Mouse (Mus musculus): ENCODE results near the gene Kera. TPM values are rescaled to one million over a fixed set of nuclear protein-coding genes. Genes with fewer than 3 reads are reported as not detected.
A peak's percentile ranks its signal among the peaks of the same experiment; 100 is the strongest.

Gene Kera
- 2.6 TPM in 1 of 2 replicates, not detected in the other for polyA plus RNA-seq (2015; fragmentation: Nextera tagmentation; extraction: Ambion mirVana)

DNA sequence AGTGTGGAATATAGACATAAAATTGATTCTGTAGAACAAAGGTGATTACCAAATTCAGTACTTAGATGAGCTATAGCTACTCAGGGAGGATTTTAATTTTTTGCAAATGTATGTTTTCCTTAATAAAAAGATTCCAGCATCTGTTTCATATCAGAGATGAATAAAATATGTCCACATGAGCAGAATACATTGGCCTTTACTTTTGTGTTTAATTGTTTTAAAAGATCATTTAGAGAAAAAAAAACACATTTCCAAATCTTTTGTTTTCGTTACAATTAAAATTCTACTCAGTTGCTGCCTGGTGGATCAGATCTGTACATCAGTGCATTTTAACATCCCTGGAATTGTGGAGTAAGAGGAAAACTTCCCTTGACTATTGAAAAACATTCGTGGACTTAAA lies at the start of gene Kera:
Gene Kera (plus strand): TSS at position 301 of the 400 bp plus-strand sequence.
- H3K4me1 ChIP-seq (ENCODE audit: control insufficient read depth, insufficient read depth, low read depth, low read length) = no peaks in the 10 kb centered on the region
- H3K27me3 ChIP-seq (replicated peaks; ENCODE audit: control insufficient read depth, insufficient read depth, low read length) = no peaks in the 10 kb centered on the region
- ATAC-seq = no peak
- no peak within 1 kb of the TSS for H3K27ac ChIP-seq (ENCODE audit: low read depth, low read length)
- H3K4me2 ChIP-seq (ENCODE audit: low read length) = no peak within 1 kb of the TSS
- H3K9ac ChIP-seq (ENCODE audit: low read depth, low read length) = no peak within 1 kb of the TSS
- H3K4me3 ChIP-seq (ENCODE audit: low read length) = no peak within 1 kb of the TSS
- no peaks in the 10 kb centered on the region for H3K9me3 ChIP-seq (ENCODE audit: control insufficient read depth, low read length)
- no peaks in the 10 kb centered on the region for H3K36me3 ChIP-seq (ENCODE audit: control insufficient read depth, insufficient read depth, low read length)
- 79% methylated on average over 2 of the region's 2 CpGs for WGBS

DNA sequence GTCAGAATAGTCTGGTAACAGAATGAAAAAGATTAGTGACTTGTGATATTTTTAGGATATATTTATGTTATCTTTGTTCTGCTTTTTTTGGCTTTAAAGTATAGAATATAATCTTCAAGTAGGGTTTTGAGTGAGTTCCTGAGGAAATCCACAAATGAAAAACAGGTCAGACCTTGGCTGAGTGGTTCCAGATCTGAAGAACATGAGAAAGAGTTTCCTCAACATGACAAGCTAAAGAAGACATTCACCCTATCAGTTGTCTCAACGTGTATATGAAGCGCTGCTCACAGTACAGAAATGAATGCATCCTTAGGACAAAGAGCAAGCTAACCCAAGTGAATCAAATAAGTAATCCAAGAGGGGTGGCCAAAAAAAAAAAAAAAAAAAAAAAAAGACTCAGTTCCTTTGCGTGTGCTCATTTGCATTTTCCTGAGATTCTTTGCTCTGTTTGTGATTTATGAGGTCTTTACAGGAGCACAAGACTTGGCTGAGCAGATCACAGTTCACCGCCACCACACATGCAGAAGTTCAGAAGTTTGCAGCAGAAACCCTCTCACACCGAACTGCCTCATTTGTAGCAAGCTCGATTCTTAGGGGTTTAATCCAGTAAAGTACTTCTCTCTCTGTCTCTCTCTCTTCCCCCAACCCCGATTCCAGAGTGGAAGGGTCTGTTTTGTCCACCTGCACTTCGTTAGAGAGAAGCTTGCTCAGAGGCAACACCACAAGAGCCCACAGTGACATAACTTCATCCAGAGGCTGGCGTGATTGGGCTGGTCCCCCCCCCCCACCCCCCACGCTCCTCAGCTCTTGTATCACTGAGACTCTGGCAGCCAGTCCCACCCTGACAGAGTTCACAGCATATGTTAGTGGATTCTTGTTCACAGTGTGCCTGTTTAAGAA lies 41.5 kb upstream of the Kera start, which contains the start of gene Lum:
Gene Lum (plus strand): TSS at position 172 of the 900 bp plus-strand sequence.
- H3K4me1 ChIP-seq (ENCODE audit: control insufficient read depth, insufficient read depth, low read depth, low read length) = no peaks in the 10 kb centered on the region
- no peak within 1 kb of the TSS for H3K27ac ChIP-seq (ENCODE audit: low read depth, low read length)
- ATAC-seq = 0 out of 2 replicates have a peak, but pooled peaks have one; percentile 42

DNA sequence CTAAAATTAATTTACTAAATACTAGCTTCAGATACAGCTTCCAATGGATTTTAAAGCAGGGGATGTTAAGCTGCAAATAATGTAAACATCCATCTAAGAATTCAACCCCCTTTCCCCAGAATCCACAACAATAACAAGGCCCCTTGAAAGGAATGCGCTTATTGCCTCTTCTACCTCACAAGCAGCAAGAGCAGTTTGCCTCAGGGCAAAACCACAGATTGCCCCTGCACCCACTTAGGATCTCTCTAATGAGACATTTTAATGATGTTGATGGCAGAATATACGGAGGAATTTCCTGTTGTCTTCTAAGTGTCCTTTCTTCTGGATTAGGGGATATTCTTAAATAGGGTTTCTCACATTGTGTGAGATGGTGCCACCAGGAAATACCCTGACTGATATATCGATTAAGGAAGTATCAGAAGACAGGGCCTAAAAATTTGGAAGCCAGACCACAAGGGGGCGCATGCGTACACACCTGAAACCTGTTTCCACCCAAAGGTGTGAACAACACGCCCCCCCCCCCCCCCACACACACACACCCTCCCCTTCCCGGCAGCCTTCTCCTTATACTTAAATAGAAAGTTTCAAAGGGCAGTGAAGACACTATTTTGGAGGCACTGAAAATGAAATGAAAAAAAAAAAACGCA lies 39.1 kb upstream of the Kera start:
- Histone ChIP-seq H3K9me3 (ENCODE audit: control insufficient read depth, low read length) (no peaks in the 10 kb centered on the region), H3K27ac (ENCODE audit: low read depth, low read length) (no peak overlapping the region), H3K9ac (ENCODE audit: low read depth, low read length) (no peak overlapping the region), H3K4me1 (ENCODE audit: control insufficient read depth, insufficient read depth, low read depth, low read length) (no peaks in the 10 kb centered on the region), H3K36me3 (ENCODE audit: control insufficient read depth, insufficient read depth, low read length) (no peaks in the 10 kb centered on the region), H3K4me3 (ENCODE audit: low read length) (no peak overlapping the region), H3K27me3 (replicated peaks; ENCODE audit: control insufficient read depth, insufficient read depth, low read length) (no peaks in the 10 kb centered on the region), H3K4me2 (ENCODE audit: low read length) (no peak overlapping the region)
- no peak for ATAC-seq
- 63% methylated on average over 8 of the region's 8 CpGs for WGBS

More for the DNA sequence above, 41.5 kb upstream of the Kera start, which contains the start of gene Lum:
- Histone ChIP-seq H3K27me3 (replicated peaks; ENCODE audit: control insufficient read depth, insufficient read depth, low read length) (no peaks in the 10 kb centered on the region), H3K4me2 (ENCODE audit: low read length) (peak within 1 kb of the TSS; percentile 13; the same call in 1 of the 2 replicates), H3K9ac (ENCODE audit: low read depth, low read length) (no peak within 1 kb of the TSS), H3K4me3 (ENCODE audit: low read length) (no peak within 1 kb of the TSS), H3K9me3 (ENCODE audit: control insufficient read depth, low read length) (no peaks in the 10 kb centered on the region), H3K36me3 (ENCODE audit: control insufficient read depth, insufficient read depth, low read length) (no peaks in the 10 kb centered on the region)
- WGBS = 68% methylated on average over 10 of the region's 10 CpGs

DNA sequence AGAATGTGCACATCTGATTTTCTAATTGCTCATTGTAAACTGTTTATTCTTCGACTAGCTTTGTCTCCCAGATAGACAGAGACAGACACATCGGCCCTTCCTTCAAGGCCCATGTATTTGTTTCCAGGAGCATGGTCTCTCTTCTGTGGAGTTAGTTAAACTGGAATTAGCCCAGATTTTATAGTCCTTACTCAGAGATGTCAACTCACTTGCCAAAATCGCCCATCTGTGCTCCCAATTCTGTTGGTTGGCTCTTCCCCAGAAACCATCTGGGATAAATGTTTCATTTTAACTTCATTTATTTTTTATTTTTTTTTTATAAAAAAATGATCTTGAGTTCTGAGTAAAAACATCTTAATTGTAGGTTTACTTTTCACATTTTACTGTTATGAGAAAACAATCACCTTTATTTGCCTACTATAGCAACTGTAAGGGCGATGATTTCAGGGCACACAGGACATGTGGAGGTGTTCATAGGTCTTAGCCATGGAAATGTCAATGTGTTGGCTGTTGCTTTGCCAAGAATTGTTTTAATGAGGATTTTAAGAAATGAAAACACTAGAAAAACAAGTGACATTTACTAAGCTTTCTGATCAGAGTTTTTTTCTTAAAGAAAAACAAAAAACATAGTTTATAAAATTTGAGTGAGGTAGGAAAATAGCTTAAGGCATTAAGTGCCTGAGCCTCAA lies 24.0 kb upstream of the Kera start:
- H3K9ac ChIP-seq (ENCODE audit: low read depth, low read length) = no peak overlapping the region
- H3K4me2 ChIP-seq (ENCODE audit: low read length) = no peak overlapping the region
- H3K27me3 ChIP-seq (replicated peaks; ENCODE audit: control insufficient read depth, insufficient read depth, low read length) = no peaks in the 10 kb centered on the region
- H3K27ac ChIP-seq (ENCODE audit: low read depth, low read length) = no peak overlapping the region
- H3K9me3 ChIP-seq (ENCODE audit: control insufficient read depth, low read length) = no peaks in the 10 kb centered on the region
- H3K36me3 ChIP-seq (ENCODE audit: control insufficient read depth, insufficient read depth, low read length) = no peaks in the 10 kb centered on the region
- WGBS = 76% methylated on average over 4 of the region's 4 CpGs
- no peak overlapping the region for H3K4me3 ChIP-seq (ENCODE audit: low read length)
- no peaks in the 10 kb centered on the region for H3K4me1 ChIP-seq (ENCODE audit: control insufficient read depth, insufficient read depth, low read depth, low read length)
- no peak for ATAC-seq

DNA sequence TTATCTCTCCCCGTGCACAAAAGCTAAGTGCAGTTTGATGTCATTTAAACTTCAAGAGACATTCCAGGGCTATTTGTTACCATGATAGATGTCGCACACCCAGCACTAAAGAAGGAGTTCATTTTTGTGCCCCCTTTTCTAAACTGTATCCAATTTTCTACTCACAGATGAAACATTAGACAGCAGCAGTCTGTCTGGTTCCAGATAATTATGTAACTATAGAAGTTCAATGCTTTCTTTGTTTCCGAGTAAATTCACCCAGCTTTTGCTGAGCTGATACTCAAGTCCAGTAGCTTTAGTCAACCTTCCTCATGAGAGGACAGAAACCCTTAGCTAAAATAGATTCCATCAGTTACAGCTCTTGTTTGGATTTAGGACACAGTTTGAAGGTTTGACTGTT lies 22.5 kb upstream of the Kera start:
- Histone ChIP-seq H3K4me1 (ENCODE audit: control insufficient read depth, insufficient read depth, low read depth, low read length) (no peaks in the 10 kb centered on the region), H3K9me3 (ENCODE audit: control insufficient read depth, low read length) (no peaks in the 10 kb centered on the region), H3K4me3 (ENCODE audit: low read length) (no peak overlapping the region), H3K4me2 (ENCODE audit: low read length) (no peak overlapping the region), H3K9ac (ENCODE audit: low read depth, low read length) (no peak overlapping the region), H3K27me3 (replicated peaks; ENCODE audit: control insufficient read depth, insufficient read depth, low read length) (no peaks in the 10 kb centered on the region), H3K36me3 (ENCODE audit: control insufficient read depth, insufficient read depth, low read length) (no peaks in the 10 kb centered on the region), H3K27ac (ENCODE audit: low read depth, low read length) (no peak overlapping the region)
- no peak for ATAC-seq
- 58% methylated on average over 3 of the region's 3 CpGs for WGBS

DNA sequence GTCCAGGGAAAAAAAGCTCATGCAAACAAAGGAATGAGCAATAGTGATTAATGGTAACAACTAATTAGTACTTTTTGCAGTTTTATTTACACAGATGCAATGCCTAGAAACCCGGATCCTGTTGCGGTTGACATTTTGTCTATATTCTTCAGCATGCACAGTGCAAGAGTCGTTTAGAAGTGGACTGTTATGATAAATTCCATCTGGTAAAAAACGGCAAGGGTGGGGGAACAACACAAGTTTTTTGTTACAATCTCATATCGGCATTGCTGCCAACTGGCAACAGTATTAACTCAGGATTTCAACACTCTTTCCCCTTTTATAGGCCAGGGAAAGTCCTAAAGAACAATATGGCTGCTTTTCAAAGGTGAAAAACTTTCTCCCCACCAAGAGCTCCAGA lies 19.5 kb upstream of the Kera start:
- ATAC-seq = no peak
- H3K4me2 ChIP-seq (ENCODE audit: low read length) = no peak overlapping the region
- no peaks in the 10 kb centered on the region for H3K36me3 ChIP-seq (ENCODE audit: control insufficient read depth, insufficient read depth, low read length)

DNA sequence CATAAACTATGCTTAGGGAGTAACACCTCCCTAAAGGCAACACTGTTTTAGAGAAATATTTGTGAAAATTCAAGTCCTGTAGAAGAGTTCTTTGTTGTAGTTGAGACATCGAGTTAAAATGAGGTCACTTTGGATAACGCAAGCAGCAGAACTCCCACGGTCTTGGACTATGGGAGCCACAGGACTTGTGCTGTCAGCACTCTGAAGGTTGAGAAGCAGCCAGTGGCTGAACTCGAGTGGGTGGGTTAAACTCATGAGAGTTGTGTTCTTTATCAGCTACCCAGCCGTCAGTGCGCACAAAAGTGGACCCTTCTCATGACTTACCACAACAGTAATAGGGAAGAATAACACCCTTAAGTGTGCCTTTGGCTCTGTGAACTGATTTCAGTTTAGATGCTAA lies 17.1 kb upstream of the Kera start:
- H3K4me3 ChIP-seq (ENCODE audit: low read length) = no peak overlapping the region
- no peak overlapping the region for H3K27ac ChIP-seq (ENCODE audit: low read depth, low read length)
- H3K4me2 ChIP-seq (ENCODE audit: low read length) = no peak overlapping the region
- no peaks in the 10 kb centered on the region for H3K4me1 ChIP-seq (ENCODE audit: control insufficient read depth, insufficient read depth, low read depth, low read length)
- 85% methylated on average over 6 of the region's 6 CpGs for WGBS
- no peaks in the 10 kb centered on the region for H3K9me3 ChIP-seq (ENCODE audit: control insufficient read depth, low read length)
- H3K27me3 ChIP-seq (replicated peaks; ENCODE audit: control insufficient read depth, insufficient read depth, low read length) = no peaks in the 10 kb centered on the region
- H3K36me3 ChIP-seq (ENCODE audit: control insufficient read depth, insufficient read depth, low read length) = no peaks in the 10 kb centered on the region
- H3K9ac ChIP-seq (ENCODE audit: low read depth, low read length) = no peak overlapping the region
- ATAC-seq = no peak

More for the DNA sequence above, 19.5 kb upstream of the Kera start:
- WGBS = 90% methylated on average over 5 of the region's 5 CpGs
- Histone ChIP-seq H3K27ac (ENCODE audit: low read depth, low read length) (no peak overlapping the region), H3K9me3 (ENCODE audit: control insufficient read depth, low read length) (no peaks in the 10 kb centered on the region), H3K9ac (ENCODE audit: low read depth, low read length) (no peak overlapping the region), H3K4me1 (ENCODE audit: control insufficient read depth, insufficient read depth, low read depth, low read length) (no peaks in the 10 kb centered on the region), H3K27me3 (replicated peaks; ENCODE audit: control insufficient read depth, insufficient read depth, low read length) (no peaks in the 10 kb centered on the region), H3K4me3 (ENCODE audit: low read length) (no peak overlapping the region)

DNA sequence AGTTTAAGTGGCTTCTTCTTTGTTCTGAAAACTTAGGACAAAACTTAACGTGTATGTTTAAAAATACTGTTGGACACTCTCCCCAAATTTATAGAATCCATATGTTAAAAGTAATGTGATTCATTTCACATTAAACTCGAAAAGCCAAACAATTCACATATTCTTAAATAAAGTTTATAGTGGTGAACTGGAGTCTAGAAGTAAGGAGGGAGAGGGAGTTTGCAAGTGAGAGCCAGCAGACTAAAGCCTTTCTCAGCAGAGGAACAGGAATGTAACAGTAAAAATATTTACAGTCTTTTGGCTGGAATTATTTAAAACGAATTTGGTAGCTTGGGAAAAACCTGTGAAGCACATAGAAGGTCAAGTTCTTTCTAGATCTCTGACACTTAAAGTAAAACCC lies 15.6 kb upstream of the Kera start:
- H3K4me1 ChIP-seq (ENCODE audit: control insufficient read depth, insufficient read depth, low read depth, low read length) = no peaks in the 10 kb centered on the region
- no peak for ATAC-seq
- H3K4me2 ChIP-seq (ENCODE audit: low read length) = no peak overlapping the region
- no peaks in the 10 kb centered on the region for H3K9me3 ChIP-seq (ENCODE audit: control insufficient read depth, low read length)
- H3K27me3 ChIP-seq (replicated peaks; ENCODE audit: control insufficient read depth, insufficient read depth, low read length) = no peaks in the 10 kb centered on the region
- no peak overlapping the region for H3K4me3 ChIP-seq (ENCODE audit: low read length)
- H3K27ac ChIP-seq (ENCODE audit: low read depth, low read length) = no peak overlapping the region
- 64% methylated on average over 3 of the region's 3 CpGs for WGBS
- H3K36me3 ChIP-seq (ENCODE audit: control insufficient read depth, insufficient read depth, low read length) = no peaks in the 10 kb centered on the region
- no peak overlapping the region for H3K9ac ChIP-seq (ENCODE audit: low read depth, low read length)

DNA sequence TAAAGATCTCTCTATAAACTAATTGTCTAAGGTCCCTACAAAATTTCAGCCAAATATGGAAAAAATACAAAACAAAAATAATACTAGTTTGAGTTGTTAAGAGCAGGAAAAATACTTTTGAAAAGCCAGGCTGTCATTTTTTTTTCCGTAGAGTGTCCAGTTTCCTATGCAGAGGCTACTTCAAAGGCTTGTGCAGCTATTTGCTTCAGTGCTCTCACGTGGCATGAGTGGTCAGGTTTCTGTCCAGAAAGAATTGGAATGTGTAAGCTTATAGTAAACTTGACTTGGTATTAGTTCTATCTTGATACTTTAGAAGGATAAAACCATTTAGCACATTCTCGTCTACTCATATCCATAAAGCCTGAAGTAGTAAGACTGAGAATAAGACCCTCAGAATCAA lies 15.0 kb upstream of the Kera start:
- WGBS = 82% methylated on average over 3 of the region's 3 CpGs
- no peak overlapping the region for H3K4me2 ChIP-seq (ENCODE audit: low read length)
- H3K4me1 ChIP-seq (ENCODE audit: control insufficient read depth, insufficient read depth, low read depth, low read length) = no peaks in the 10 kb centered on the region
- no peaks in the 10 kb centered on the region for H3K36me3 ChIP-seq (ENCODE audit: control insufficient read depth, insufficient read depth, low read length)
- H3K4me3 ChIP-seq (ENCODE audit: low read length) = no peak overlapping the region
- H3K27me3 ChIP-seq (replicated peaks; ENCODE audit: control insufficient read depth, insufficient read depth, low read length) = no peaks in the 10 kb centered on the region
- no peak for ATAC-seq
- H3K9me3 ChIP-seq (ENCODE audit: control insufficient read depth, low read length) = no peaks in the 10 kb centered on the region
- no peak overlapping the region for H3K27ac ChIP-seq (ENCODE audit: low read depth, low read length)
- no peak overlapping the region for H3K9ac ChIP-seq (ENCODE audit: low read depth, low read length)

Measured in hindbrain, embryonic 16.5 days (tissue).